Mouse (Mus musculus) gastrocnemius, postnatal 36 days (tissue): ENCODE results near the gene Spag8. TPM values are rescaled to one million over a fixed set of nuclear protein-coding genes. Genes with fewer than 3 reads are reported as not detected.

Source experiments
- DNase-seq, 2 experiments: peaks; one replicate each; pipeline ENCODE4 v3.0.0; 2022
- intact Hi-C: fragments of 180-260 bp; cut with DNase I; formaldehyde crosslinking; loops from one replicate; pipeline ENCODE4 v1.15.1; 2025
- total RNA-seq, 2 experiments: library from RNA; stranded (reverse); gene quantifications; 2 replicates each; pipeline ENCODE4 v1.2.3; 2021

Spag8 gene
- total RNA-seq, 2 experiments from 2014 or later, result not detected

- no peak for DNase-seq
- intact Hi-C loops, result no loop called here
Measured at GRCm38 (mm10) chr4:43655656-43656338, 2.4 kb upstream of the Spag8 start.

DNA sequence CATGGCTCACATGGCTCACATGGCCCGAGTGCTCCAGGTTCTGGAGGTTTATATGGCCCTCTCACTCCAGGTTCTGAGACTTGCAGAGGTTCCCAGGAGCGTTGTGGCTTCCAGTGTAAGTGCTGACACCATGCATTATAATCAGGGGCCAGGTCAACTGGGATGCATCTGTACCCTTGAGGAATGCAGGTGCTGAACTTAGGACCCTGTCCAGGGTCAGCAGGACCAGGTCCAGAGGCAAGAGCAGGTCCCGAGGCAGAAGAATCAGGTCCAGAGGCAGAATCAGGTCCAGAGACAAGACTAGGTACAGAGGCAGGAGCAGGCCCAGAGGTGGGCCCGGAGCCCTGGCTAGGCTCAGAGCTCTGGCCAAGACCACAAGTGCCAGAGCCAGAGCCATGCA, 668 bp downstream of the Spag8 start:
- DNase-seq, result no peak
- intact Hi-C loops, result loop anchor here (2.0 kb wide), 1 partner anchor 16 kb away; no protein-coding TSS in a partner anchor

DNA sequence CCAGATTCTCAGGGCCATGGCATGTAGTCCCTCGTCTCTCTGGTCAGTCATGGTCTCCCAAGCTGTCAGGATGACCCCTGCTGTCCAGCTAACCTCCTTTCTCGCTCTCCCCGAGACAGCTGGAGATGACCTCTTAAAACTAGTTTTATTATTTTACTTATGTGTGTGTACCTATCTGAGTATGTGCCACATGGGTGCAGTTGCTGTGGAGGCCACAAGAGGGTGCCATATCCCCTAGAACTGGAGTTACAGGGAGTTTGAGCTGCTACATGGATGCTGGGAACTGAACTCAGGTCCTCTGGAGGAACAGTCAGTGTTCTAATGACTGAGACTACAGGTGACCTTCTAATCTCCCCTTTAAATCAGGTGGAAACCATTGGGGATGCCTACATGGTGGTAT, 3.6 kb downstream of the Spag8 start:
- no peak for DNase-seq
- intact Hi-C loops, result no loop called here

DNA sequence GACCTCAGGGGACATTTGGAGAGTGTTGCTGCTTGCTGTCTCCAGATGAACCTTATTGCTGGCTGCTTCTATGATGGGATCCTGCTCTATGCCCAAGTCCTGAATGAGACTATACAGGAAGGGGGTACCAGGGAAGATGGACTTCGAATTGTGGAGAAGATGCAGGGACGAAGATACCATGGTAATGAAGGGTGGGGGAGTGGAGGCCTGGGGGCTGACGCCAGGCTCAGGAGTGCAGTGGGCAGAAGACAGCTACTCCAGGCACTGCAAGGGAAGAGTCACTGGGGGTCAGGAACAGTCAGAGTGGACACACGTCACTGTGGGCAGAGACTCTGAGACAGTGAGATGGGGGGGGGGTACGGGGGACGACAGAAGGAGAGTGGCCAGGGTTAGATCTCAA, 12.9 kb downstream of the Spag8 start:
- intact Hi-C loops, result no loop called here
- DNase-seq, result peak in 1 of 2 experiments; percentile 5

DNA sequence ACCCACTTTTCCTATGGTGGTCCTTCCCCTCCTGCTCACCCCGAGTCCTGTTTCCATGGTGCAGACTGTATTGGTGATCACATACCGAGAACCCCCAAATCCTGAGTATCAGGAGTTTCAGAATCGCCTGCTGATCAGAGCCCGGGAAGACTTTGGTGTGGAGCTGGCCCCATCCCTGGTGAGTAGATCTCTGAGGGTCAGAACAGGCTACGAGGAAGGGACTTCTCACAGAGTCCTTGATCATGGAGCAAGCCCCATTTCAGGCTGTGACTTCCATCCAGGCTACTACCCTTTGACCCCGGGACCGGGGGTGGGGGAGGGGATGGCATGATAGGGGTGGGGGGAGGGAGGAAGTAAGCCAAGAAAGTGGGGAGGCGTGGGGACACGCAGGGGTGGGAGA, 13.3 kb downstream of the Spag8 start:
- intact Hi-C loops, result no loop called here
- no peak for DNase-seq

GRCm38 (mm10) chr4:43636751-43637150, 16.6 kb downstream of the Spag8 start:
- peak in 1 of 2 experiments; percentile 6 for DNase-seq
- intact Hi-C loops, result loop anchor here (2.0 to 10.0 kb wide), 2 partner anchors 16 to 228 kb away; partner anchors contain the start of gene Spag8

GRCm38 (mm10) chr4:43634621-43635374, 18.6 kb downstream of the Spag8 start:
- DNase-seq, result peak in 1 of 2 experiments; percentile 5
- intact Hi-C loops, result loop anchor here (10.0 kb wide), 1 partner anchor 230 kb away; no protein-coding TSS in a partner anchor

DNA sequence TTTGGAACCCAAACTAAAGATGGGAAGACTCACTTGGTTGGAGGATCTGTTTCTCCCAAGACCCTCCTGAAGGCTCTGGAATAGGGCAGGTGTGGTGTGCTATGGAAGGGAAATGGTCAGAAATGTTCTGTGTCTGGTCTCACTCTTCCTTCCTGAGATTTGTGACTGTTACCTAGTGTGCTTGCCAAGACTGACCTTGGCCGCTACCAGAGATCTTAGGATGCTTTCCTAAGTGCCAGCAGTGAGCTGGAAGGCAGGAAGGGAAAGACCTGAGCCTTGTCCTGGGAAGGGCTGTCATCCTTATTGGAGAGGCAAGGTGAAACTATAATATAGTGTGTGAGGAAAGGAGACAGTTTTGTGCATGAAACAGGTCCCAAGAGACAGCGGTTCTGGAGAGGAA, 19.7 kb downstream of the Spag8 start:
- DNase-seq, result no peak
- intact Hi-C loops, result loop anchor here (2.0 to 10.0 kb wide), 2 partner anchors 33 to 231 kb away; no protein-coding TSS in a partner anchor

- peak in 1 of 2 experiments; percentile 8 for DNase-seq
- intact Hi-C loops, result loop anchor here (2.0 to 10.0 kb wide), 2 partner anchors 34 to 232 kb away; no protein-coding TSS in a partner anchor
Measured at GRCm38 (mm10) chr4:43633296-43633695, 20.1 kb downstream of the Spag8 start.

DNA sequence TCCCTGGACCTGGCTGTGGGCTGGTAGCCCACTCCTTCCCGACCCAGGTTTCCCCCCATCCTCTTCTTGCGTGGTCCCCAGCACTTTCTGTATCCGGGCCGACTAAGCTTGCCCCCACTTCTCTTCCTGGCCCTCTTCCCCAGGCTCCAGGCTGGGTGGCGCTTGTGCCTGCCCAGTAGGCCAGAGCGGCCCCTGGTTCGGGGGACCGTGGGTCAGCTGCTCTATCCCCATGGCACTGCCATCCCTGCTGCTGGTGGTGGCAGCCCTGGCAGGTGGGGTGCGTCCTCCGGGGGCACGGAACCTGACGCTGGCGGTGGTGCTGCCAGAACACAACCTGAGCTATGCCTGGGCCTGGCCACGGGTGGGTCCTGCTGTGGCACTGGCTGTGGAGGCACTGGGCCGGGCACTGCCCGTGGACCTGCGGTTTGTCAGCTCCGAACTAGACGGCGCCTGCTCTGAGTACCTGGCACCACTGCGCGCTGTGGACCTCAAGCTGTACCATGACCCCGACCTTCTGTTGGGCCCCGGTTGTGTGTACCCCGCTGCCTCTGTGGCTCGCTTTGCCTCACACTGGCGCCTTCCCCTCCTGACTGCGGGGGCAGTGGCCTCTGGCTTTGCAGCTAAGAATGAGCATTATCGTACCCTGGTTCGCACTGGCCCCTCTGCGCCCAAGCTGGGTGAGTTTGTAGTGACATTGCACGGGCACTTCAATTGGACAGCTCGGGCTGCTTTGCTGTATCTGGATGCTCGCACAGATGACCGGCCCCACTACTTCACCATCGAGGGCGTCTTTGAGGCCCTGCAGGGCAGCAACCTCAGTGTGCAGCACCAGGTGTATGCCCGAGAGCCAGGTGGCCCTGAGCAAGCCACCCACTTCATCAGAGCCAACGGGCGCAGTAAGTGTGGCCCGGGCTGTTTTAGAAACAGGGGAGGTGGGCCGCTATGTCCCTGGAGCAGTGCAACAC, 21.2 kb downstream of the Spag8 start:
- intact Hi-C loops, result loop anchor here (2.0 to 10.0 kb wide), 2 partner anchors 35 to 233 kb away; no protein-coding TSS in a partner anchor
- DNase-seq, result peak in 1 of 2 experiments; percentile 21

DNA sequence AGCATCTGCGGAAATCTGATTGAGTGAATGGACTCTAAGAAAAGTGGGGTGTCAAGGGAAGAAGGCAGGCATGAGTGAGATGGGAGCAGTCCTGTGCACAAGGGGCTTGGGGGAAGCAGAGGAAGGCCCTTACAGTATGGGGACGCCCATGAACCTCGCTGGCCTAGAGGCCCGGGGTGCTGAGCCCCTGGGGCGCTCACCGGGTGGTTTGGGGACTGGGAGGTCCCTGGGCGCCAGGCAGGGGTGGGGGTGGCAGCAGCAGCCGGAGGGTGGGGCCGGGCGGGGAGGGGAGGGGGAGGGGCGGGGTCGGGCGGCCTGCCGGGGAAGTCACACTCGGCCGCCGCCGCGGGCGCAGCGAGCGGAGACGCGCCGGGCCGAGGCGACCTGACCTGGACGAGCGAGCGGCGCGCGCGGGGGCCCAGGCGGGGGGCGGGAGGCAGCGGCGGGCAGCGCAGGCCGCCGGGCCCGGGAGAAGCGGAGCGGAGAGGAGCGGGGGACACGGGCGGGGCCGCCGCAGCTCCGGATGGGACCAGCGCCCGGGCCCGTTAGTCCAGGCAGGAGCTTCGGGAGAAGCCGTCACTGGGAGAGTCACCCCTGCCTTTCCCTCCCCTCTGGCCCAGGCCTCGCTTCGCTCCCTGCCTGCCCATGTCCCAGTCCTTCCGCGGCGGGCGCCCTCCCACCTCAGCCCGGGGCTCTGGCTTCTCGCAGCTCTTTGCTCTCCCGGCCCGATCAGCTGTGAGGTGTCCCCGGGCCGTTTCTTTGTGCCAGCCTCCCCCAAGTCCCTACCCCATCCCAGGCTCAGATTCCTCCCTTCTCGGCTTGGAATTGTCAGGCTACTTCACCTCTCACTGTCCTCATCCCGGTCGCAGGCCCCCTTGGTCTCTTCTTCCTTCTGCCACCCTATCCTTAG, 22.1 kb downstream of the Spag8 start, which contains the start of gene Npr2:
TSS of gene Npr2 (plus strand) at position 890 of the 910 bp plus-strand sequence.
- intact Hi-C loops, result loop anchor here (10.0 kb wide), 1 partner anchor 234 kb away; no protein-coding TSS in a partner anchor
- DNase-seq, result peak; percentile 45 to 62

GRCm38 (mm10) chr4:43630671-43631045, 22.7 kb downstream of the Spag8 start:
- intact Hi-C loops, result loop anchor here (1.0 to 10.0 kb wide), 2 partner anchors 82 to 234 kb away; no protein-coding TSS in a partner anchor
- DNase-seq, result peak in 1 of 2 experiments; percentile 26

DNA sequence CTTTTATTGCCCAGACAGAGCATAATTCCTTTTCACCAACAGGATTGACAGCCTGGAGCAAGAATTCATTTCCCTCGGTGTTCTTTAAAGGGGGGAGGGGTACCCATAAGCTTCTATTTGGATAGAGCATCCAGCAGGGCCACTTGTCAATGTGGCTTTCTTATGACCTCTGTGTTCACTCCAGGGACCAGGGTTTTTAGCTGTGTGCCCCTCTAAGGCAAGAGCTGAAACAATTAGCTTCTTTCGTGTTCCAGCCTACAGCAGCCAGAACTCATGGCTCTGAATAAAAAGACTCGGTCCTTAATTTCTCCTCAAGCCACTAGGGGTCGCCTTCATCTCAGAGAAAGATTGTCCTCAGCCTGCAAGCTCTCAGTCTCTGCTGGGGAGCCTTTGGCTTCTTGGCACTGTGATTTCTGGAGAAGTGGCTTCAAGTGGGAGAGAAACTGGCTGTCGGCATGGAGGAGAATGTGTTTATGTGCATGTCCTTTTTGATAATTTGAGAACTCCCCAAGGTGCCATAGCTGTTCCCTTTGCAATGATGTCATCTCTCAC, 23.3 kb downstream of the Spag8 start:
- intact Hi-C loops, result loop anchor here (1.0 to 10.0 kb wide), 2 partner anchors 82 to 235 kb away; no protein-coding TSS in a partner anchor
- DNase-seq, result peak; percentile 36 to 58

DNA sequence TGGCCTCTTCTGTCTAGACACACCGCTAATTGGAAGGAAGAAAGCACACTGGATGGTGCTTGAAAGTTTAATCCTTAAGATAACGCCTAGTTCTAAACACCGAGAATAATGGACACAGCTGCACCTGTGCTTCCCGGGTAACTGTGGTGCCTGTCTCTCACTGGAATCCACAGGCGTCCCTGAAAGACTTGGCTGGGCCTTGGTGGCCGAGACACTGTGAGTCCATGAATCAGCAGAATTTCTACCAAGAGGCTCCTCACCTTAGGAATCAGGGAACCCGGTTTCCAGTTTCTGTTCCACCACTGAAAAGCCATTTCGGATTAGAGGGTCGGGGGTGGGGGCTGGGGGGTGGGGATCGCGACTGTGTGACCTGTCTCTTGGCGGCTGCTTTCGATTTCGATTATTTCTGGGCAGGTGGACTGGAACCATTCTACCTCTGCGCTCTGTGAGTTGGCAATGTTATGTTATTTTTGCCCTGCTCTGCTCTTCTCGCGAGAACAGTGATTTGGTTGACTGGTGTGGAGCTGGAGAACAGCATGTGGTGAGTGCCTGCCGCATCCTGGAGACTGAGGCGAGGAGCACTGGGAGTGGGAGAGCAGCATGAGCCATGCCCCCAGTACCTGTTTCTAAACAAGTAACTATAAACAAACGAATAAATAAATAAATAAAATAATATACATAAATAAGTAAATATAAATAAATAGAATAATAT, 24.1 kb downstream of the Spag8 start:
- intact Hi-C loops, result no loop called here

DNA sequence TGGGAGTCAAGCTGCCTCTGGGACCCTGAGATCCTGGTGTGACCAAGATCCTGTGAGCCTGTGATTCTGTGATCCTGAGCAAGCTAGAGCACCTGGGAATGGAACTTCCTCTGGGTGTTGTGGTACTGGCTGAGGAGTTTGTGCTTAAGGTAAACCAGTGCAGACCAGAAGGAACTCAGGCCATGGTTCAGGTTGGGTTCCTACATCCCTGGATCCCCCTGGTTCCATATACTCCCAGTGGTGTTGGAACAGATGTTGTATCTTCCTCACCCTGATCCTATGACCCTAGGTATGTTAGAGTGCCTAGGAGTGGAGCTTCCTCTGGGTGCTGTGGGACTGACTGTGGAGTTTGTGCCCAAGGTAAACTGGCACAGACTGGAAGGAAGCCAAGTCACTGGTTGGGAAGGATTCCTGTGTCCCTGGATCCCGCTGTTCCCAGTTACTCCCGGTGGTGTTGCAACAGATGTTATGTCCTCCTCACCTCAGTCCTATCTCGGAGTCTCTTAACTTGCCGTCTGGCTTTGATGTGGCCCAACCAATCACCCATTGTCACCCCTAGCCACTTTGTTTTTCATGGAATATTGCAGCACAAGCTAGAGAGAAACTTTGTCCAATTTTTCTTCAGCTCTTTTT, 33.1 kb downstream of the Spag8 start:
- no peak for DNase-seq
- intact Hi-C loops, result no loop called here

More for the DNA sequence above, 24.1 kb downstream of the Spag8 start:
- peak in 1 of 2 experiments; percentile 9 for DNase-seq

GRCm38 (mm10) chr4:43613060-43613730, 40.2 kb downstream of the Spag8 start:
- intact Hi-C loops, result no loop called here
- DNase-seq, result no peak

GRCm38 (mm10) chr4:43612534-43612933, 40.9 kb downstream of the Spag8 start:
- DNase-seq, result no peak
- intact Hi-C loops, result no loop called here
